Mouse (Mus musculus) forebrain, embryonic 16.5 days (tissue): ENCODE data around the gene Fam57a. TPM values are rescaled to one million over a fixed set of nuclear protein-coding genes. Genes with fewer than 3 reads are reported as not detected.

Experiments
- ATAC-seq: fragments of 200-750 bp; cut with Nextera tagmentation; 2 replicates; pipeline ENCODE4 v1.8.0; 2017; ENCODE audit warnings: mild to moderate bottlenecking, moderate library complexity
- H3K27ac ChIP-seq: fragments of 300-500 bp; sonication (generic); 2 replicates; pipeline ENCODE4 v1.5.1; 2014; ENCODE audit warnings: low read length, control low read depth
- H3K27me3 ChIP-seq: fragments of 300-500 bp; sonication (generic); replicated peaks from 2 replicates; pipeline ENCODE4 v1.6.1; 2014; ENCODE audit warnings: low read length; ENCODE audit not compliant: control insufficient read depth, insufficient read depth
- H3K36me3 ChIP-seq: fragments of 300-500 bp; sonication (generic); 2 replicates; pipeline ENCODE4 v1.6.1; 2014; ENCODE audit not compliant: control insufficient read depth, insufficient read depth
- H3K4me1 ChIP-seq: fragments of 300-500 bp; sonication (generic); replicated peaks from 2 replicates; pipeline ENCODE4 v1.6.1; 2014; ENCODE audit warnings: low read length; ENCODE audit not compliant: control insufficient read depth, insufficient read depth
- H3K4me2 ChIP-seq: fragments of 300-500 bp; sonication (generic); 2 replicates; pipeline ENCODE4 v1.6.1; 2014; ENCODE audit warnings: mild to moderate bottlenecking, low read length, control low read depth
- H3K4me3 ChIP-seq: fragments of 300-500 bp; sonication (generic); replicated peaks from 2 replicates; pipeline ENCODE4 v1.5.1; 2014; ENCODE audit warnings: mild to moderate bottlenecking, low read length, control low read depth
- H3K9ac ChIP-seq: fragments of 300-500 bp; sonication (generic); replicated peaks from 2 replicates; pipeline ENCODE4 v1.6.1; 2014; ENCODE audit warnings: low read depth, low read length, control low read depth
- H3K9me3 ChIP-seq: fragments of 300-500 bp; sonication (generic); 2 replicates; pipeline ENCODE4 v1.6.1; 2016; ENCODE audit warnings: low read length; ENCODE audit not compliant: control insufficient read depth
- WGBS: fragments of 180-500 bp; shearing (Covaris S2); extraction: QIAGEN DNeasy Blood & Tissue Kit; methylation state at CpG from one replicate; pipeline ENCODE4 v1.1.7; 2014; 5-methylcytosine and 5-hydroxymethylcytosine counted together
- polyA plus RNA-seq: library from polyadenylated mRNA; unstranded; fragments of >200 nt; fragmentation: Nextera tagmentation; extraction: Ambion mirVana; gene quantifications from 2 replicates; pipeline ENCODE4 v1.2.1, GENCODE M21; 2015

Fam57a gene
- polyA plus RNA-seq, 1 experiment from 2014 or later = 22.3 TPM

DNA sequence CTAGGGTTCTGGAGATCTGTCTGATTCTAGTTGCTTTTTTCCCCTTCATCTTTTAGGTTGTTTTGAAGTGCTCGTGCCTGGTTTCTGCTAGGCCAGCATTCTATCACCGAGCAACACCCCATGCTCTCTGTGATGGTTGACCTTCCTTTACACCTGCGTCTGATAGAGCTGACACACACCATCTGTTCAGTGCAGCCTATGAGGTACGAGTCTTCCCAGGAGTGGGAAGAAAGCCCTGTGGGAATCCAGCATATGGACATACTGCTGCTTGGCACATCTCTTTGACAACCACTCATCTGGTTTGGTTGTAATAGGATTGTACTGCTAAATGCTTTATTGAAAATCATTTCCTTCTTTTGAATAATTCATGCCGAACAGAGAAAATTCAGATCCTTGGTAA lies 9.3 kb upstream of the Fam57a start:
- Histone ChIP-seq H3K9me3 (no peaks in the 10 kb centered on the region), H3K27ac (no peak overlapping the region), H3K4me2 (no peak overlapping the region), H3K36me3 (peaks cover 9% of the 10 kb centered on the region), H3K4me1 (peaks cover 9% of the 10 kb centered on the region), H3K9ac (no peak overlapping the region), H3K27me3 (no peaks in the 10 kb centered on the region), H3K4me3 (no peak overlapping the region)
- ATAC-seq = peak; percentile 69
- 49% methylated on average over 5 of the region's 5 CpGs for WGBS

DNA sequence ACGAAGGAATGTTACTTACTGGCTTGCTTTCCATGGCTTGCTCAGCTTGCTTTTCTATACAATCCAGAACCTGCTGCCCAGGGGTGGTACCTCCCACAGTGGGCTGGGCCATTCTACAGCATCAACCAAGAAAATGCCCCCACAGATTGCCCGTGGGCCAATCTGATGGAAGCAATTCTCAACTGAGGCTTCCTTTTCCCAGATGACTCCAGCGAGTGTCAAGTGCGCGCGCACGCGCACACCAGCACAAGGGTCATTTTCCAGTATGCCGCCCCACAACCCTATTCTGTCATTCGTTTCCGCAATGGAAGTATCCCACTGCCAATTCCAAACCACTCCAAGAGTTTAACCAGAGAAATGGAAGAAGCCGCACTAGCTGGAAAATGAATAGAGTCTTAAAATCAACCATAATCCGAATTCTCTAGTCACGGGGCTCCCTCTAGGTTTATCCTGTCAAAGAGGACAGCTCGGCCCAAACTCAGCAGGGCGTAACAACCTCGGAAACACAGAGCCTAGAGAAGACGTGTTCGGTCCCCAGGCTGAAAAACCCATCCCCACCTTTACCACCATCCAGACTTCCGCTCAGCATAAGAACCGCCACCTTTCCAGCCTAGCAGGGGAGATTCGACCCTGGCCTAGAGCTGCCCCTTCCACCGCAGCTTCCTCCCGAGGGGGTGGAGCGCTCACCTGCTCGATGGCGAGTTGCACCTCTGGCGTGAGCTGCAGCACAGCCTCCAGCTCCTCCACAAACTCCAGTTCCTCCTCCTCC lies 561 bp upstream of the Fam57a start:
- peak overlapping the region; percentile 72 for H3K9ac ChIP-seq

DNA sequence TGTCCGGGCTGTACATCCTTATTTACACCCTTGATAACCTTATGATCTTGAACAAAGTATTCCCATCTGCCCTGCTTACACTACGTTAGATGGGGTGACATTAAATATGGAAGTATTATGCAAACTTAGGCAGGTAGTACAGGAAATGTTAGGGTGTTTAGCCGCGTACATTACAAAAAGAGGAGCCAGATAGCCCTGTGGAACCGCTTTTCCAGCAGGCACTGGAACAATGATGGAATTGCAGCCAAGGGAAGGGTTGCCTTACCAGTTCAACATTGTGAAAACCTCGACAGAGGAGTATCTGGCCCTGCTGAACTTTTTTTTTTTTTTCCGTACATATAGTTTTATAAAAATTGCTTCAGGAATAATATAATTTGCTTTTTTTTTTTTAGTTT lies 672 bp downstream of the Fam57a start:
- peaks cover 11% of the 10 kb centered on the region for H3K4me1 ChIP-seq
- H3K9me3 ChIP-seq = no peaks in the 10 kb centered on the region
- no peaks in the 10 kb centered on the region for H3K36me3 ChIP-seq
- no peak for ATAC-seq
- peak overlapping the region; percentile 72 for H3K9ac ChIP-seq
- no peak overlapping the region for H3K27ac ChIP-seq
- peak overlapping the region; percentile 83 for H3K4me2 ChIP-seq
- no peaks in the 10 kb centered on the region for H3K27me3 ChIP-seq
- 19% methylated on average over 7 of the region's 7 CpGs for WGBS
- peak overlapping the region; percentile 76 for H3K4me3 ChIP-seq

More for the DNA sequence above, 561 bp upstream of the Fam57a start:
- Histone ChIP-seq H3K4me3 (peak overlapping the region; percentile 76), H3K9me3 (no peaks in the 10 kb centered on the region), H3K4me1 (peaks cover 11% of the 10 kb centered on the region), H3K27me3 (no peaks in the 10 kb centered on the region), H3K36me3 (no peaks in the 10 kb centered on the region), H3K27ac (peak overlapping the region; percentile 48), H3K4me2 (peak overlapping the region; percentile 83)
- peak; percentile 67; the same call in 1 of the 2 replicates for ATAC-seq
- WGBS = 2% methylated on average over 28 of the region's 28 CpGs

DNA sequence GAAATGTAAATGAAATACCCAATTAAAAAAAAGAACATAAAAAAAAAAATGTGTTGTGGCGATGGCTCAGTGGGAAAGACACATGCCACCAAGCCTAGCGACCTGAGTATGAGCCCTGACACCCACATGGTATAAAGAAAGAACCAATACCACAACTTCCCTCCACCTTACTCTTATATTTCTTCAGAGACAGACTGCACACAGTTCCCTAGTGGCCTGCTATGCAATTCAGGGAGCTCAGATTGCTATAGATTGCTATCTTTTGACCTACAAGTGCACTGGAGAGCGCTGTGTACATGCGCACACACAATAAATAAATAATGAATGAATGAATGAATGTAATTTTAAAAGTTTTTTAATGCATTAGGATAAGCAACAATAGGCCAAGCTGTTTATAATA lies 4.3 kb downstream of the Fam57a start:
- WGBS = 88% methylated on average over 4 of the region's 4 CpGs
- Histone ChIP-seq H3K27me3 (no peaks in the 10 kb centered on the region), H3K4me2 (no peak overlapping the region), H3K9ac (no peak overlapping the region), H3K4me1 (peaks cover 5% of the 10 kb centered on the region), H3K27ac (no peak overlapping the region), H3K9me3 (no peaks in the 10 kb centered on the region), H3K36me3 (no peaks in the 10 kb centered on the region), H3K4me3 (no peak overlapping the region)
- no peak for ATAC-seq

DNA sequence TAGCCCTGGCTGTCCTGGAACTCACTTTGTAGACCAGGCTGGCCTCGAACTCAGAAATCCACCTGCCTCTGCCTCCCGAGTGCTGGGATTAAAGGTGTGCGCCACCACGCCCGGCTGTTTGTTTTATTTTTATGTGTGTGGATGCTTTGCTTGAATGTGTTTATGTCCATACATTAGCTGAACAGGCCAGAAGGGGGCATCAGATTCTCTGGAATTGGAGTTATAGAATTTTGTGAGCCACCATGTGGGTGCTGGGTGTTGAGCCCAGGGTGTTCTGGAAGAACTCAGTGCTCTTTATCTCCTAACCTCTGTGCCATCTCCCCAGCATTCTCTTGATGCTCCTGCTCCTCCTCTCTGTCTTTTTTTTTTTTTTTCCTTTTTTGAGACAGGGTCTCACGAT lies 7.4 kb downstream of the Fam57a start:
- no peaks in the 10 kb centered on the region for H3K36me3 ChIP-seq
- WGBS = 85% methylated on average over 6 of the region's 6 CpGs
- ATAC-seq = no peak

DNA sequence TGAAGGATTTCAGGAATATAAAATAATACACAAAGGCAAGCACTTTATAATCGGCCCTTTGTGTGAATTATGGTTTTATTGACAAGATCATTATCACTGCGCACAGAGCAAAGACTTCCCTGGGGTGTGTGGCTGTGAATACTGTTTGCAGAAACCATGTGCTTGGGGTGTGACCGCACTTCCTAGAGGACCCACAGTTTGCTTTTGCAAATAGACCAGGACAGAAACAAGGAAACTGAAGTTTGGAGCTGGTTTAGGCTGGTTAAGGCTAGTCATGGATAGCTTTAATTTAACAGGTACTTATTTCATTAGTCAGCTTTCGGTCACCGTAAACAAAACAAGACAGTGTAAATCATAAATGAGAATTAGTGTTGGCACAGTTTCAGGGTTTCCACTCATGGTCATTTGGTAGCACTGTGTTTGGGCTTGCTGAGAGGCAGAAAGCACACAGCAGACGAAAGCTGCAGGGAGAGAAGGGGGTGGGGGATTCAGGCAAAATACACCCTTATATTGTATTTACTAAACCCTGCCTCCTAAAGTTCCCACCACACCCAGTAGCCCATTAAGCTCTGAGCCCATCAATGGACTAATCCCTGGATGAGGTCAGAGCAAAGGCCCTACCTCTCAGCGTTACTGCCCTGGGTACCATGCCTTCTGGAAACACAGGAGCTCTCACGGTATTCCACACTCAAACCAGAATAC lies 17.0 kb downstream of the Fam57a start:
- Histone ChIP-seq H3K27ac (no peak overlapping the region), H3K27me3 (no peaks in the 10 kb centered on the region), H3K36me3 (no peaks in the 10 kb centered on the region), H3K9me3 (no peaks in the 10 kb centered on the region), H3K4me2 (no peak overlapping the region), H3K9ac (no peak overlapping the region), H3K4me3 (no peak overlapping the region), H3K4me1 (peaks cover 3% of the 10 kb centered on the region)
- 52% methylated on average over 8 of the region's 8 CpGs for WGBS
- ATAC-seq = no peak

More for the DNA sequence above, 7.4 kb downstream of the Fam57a start:
- Histone ChIP-seq H3K9ac (no peak overlapping the region), H3K4me3 (no peak overlapping the region), H3K27ac (no peak overlapping the region), H3K4me1 (no peaks in the 10 kb centered on the region), H3K27me3 (no peaks in the 10 kb centered on the region), H3K4me2 (no peak overlapping the region), H3K9me3 (no peaks in the 10 kb centered on the region)

DNA sequence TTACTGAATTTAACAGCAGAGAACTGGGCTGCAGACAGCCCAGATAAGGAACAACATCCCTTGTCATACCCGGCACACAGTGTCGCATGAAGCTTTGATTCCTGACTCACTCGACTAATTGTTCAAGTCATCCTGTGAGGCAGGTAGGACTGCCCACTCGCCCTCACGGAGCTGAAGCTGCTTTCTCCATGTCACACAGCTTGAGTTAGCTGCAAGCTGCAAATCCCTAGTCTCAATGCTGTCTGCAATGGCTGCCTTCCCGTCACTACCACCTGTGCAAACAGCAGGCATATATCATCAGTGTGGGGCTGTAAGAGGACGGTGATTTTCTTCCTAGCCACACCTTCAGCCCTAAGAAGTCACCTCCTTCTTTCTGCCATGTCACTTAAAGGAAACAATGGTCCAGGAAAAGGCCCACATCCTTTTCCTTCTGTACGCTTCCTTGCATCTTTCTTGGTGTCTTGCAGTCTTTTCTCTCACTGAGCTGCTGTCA lies 17.6 kb downstream of the Fam57a start:
- Histone ChIP-seq H3K27me3 (no peaks in the 10 kb centered on the region), H3K4me3 (no peak overlapping the region), H3K9ac (no peak overlapping the region), H3K4me1 (peaks cover 7% of the 10 kb centered on the region), H3K36me3 (no peaks in the 10 kb centered on the region), H3K9me3 (no peaks in the 10 kb centered on the region), H3K27ac (no peak overlapping the region), H3K4me2 (no peak overlapping the region)
- ATAC-seq = no peak
- WGBS = 45% methylated on average over 8 of the region's 8 CpGs

DNA sequence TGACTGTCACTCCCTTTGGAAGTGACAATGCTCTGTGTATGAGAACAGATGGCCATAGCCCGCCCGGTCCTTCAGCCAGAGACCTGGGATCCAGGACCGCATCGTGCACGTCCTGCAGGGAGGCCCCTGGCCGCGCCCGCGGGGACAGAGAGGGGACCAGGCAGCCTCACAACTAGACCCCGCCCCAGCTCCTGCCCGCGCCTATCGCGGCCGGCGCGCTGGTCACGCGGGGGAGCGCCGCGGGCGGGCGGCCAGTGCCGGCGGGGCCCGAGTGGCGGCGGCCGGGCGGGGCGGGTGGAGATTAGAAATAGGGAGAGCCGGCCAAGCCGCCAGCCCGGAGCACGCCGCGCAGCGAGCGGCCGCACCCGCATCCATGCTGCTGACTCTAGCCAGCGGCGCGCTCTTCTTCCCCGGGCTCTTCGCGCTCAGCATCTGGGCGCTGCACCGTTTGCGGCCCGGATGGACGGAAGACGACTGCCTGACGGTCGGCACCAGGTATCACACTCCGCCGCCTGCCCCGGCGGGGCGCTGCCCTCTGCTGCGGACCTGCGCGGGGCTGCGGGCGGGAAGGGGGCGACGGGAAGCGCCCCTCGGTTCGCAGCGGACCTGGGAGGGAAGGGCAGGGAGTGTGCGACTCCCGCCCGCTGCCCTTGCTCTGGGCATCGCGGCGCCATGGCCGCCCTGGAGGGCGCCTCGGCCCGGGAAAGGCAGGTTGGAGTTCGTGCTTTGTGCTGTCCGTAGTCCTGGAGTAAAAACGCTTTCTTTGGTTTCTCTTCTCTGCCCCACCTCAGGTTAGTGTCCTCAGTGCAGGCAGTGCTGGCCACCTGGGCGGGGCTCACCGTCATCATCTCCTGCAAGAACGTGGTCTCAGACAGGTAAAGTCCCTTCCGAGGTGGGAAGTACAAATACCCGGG lies 22.5 kb downstream of the Fam57a start:
- H3K4me2 ChIP-seq = peak overlapping the region; percentile 76
- peak; percentile 98 for ATAC-seq
- under 1% methylated on average over 84 of the region's 90 CpGs for WGBS

DNA sequence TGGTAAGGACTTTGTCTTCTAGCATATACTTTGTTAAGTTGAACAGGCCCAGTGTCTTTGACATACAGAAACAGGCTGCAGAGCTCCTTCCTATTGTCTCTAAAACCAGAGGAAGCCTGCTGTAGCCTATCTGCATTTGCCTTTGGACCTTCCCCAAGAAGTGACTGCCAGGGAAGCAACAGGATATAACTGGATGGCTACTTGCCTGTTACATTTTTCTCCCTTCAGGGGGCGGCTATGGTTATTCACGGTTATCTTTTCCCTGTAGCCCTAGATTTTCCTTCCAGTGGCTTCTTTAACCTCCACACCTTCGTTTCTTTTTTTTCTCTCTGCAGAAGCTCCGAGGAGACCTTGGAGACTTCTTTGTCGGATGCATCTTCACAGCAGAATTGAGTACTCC lies 27.3 kb downstream of the Fam57a start:
- peaks cover 8% of the 10 kb centered on the region for H3K4me1 ChIP-seq
- WGBS = 89% methylated on average over 5 of the region's 5 CpGs
- H3K9ac ChIP-seq = no peak overlapping the region
- no peak for ATAC-seq
- no peak overlapping the region for H3K27ac ChIP-seq
- no peak overlapping the region for H3K4me3 ChIP-seq
- no peaks in the 10 kb centered on the region for H3K27me3 ChIP-seq
- H3K9me3 ChIP-seq = no peaks in the 10 kb centered on the region
- peaks cover 27% of the 10 kb centered on the region for H3K36me3 ChIP-seq
- no peak overlapping the region for H3K4me2 ChIP-seq

More for the DNA sequence above, 22.5 kb downstream of the Fam57a start:
- Histone ChIP-seq H3K27me3 (no peaks in the 10 kb centered on the region), H3K4me3 (peak overlapping the region; percentile 94), H3K27ac (peak overlapping the region; percentile 73; the same call in 1 of the 2 replicates), H3K9ac (peak overlapping the region; percentile 95), H3K4me1 (peaks cover 15% of the 10 kb centered on the region), H3K36me3 (peaks cover 12% of the 10 kb centered on the region), H3K9me3 (no peaks in the 10 kb centered on the region)
